Mouse (Mus musculus): ENCODE data around the gene Caln1. TPM values are rescaled to one million over a fixed set of nuclear protein-coding genes. Genes with fewer than 3 reads are reported as not detected.

Caln1 gene
- total and polyA plus RNA-seq, 2 experiments from 2014 or later, result not detected

DNA sequence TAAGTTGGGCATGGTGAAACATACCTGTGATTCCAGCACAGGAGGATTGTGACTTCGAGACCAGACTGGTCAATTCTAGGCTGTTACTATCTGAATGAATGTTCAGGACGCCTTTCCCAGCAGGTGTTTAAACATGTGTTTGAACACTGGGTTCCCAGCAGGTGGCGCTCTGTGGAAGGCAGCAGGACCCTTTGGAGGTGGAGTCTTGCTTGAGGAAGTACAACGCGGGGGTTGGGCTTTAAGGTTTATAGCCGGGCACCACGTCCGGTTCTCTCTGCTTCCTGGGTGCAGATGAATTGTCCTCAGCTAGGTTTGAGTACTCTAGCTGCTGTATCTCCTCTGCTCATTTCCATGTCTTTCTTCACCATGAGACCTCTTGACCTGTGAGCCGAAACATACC, 349.1 kb downstream of the Caln1 start:
- H3K4me3 ChIP-seq (ENCODE audit: low read depth, low read length), result no peak overlapping the region
- ATAC-seq (ENCODE audit: insufficient read depth, low read depth), result no peak
- H3K27me3 ChIP-seq (ENCODE audit: control insufficient read depth, insufficient read depth, low read length), result no peaks in the 10 kb centered on the region
- H3K27ac ChIP-seq (ENCODE audit: low read depth), result no peak overlapping the region
- no peaks in the 10 kb centered on the region for H3K36me3 ChIP-seq (replicated peaks; ENCODE audit: control insufficient read depth, insufficient read depth, low read length)
- no peaks in the 10 kb centered on the region for H3K4me1 ChIP-seq (ENCODE audit: control insufficient read depth, insufficient read depth)
- no peak for DNase-seq (ENCODE audit: low spot score)
- WGBS, result 50% methylated on average over 9 of the region's 9 CpGs
- no peak overlapping the region for H3K9ac ChIP-seq (replicated peaks; ENCODE audit: low read depth, low read length)
- no peak for TF ChIP-seq EP300 (IDR thresholded peaks at IDR 0.05; ENCODE audit: low read depth)
- TF ChIP-seq CTCF (IDR thresholded peaks at IDR 0.05; ENCODE audit: low read depth), result no peak
- H3K4me2 ChIP-seq (ENCODE audit: low read depth, low read length), result no peak overlapping the region
- no peaks in the 10 kb centered on the region for H3K9me3 ChIP-seq (replicated peaks; ENCODE audit: control insufficient read depth, low read length)

DNA sequence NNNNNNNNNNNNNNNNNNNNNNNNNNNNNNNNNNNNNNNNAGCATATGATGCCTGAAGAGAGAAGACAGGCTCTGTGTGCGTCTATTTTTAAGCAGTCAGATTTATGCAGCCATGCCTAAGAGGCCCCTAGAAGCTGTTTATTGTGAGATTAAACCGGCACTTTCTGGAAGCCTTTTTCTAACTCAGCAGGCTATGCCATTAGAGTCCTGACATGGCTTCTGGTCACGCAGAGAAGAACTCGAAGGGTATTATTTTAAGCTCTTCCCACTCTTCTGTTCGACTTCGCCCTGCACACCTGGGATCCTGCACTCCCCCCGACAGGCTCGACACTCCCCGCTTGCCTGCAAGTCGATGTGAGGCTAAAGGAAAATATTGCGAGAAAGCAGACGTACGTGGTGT, 372.9 kb downstream of the Caln1 start:
- DNase-seq (ENCODE audit: low spot score), result no peak
- Histone ChIP-seq H3K36me3 (replicated peaks; ENCODE audit: control insufficient read depth, insufficient read depth, low read length) (no peaks in the 10 kb centered on the region), H3K9ac (replicated peaks; ENCODE audit: low read depth, low read length) (no peak overlapping the region), H3K9me3 (replicated peaks; ENCODE audit: control insufficient read depth, low read length) (no peaks in the 10 kb centered on the region), H3K27me3 (ENCODE audit: control insufficient read depth, insufficient read depth, low read length) (no peaks in the 10 kb centered on the region), H3K4me3 (ENCODE audit: low read depth, low read length) (no peak overlapping the region), H3K4me1 (ENCODE audit: control insufficient read depth, insufficient read depth) (no peaks in the 10 kb centered on the region), H3K4me2 (ENCODE audit: low read depth, low read length) (no peak overlapping the region), H3K27ac (ENCODE audit: low read depth) (no peak overlapping the region)
- TF ChIP-seq CTCF (IDR thresholded peaks at IDR 0.05; ENCODE audit: low read depth), result no peak
- no peak for TF ChIP-seq EP300 (IDR thresholded peaks at IDR 0.05; ENCODE audit: low read depth)
- ATAC-seq (ENCODE audit: insufficient read depth, low read depth), result no peak
- 77% methylated on average over 13 of the region's 13 CpGs for WGBS

DNA sequence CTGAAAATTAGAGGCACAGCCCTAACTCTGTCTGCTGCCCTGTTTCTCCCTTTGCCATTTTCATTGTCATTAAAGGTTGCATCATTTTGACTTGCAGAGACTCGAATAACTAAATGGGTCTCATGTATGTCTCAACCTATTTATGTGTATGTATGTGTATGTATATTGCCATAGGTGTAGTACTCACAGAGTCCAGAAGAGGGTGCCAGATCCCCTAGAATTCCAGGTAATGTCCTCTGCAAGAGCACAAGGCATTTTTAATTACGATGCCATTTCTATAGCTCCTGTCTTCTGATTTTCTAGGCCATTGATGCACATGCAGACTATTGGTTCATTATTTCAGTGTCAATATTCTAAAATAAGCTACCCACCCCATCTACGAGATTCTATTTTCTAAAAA, 388.3 kb downstream of the Caln1 start:
- H3K27ac ChIP-seq (ENCODE audit: low read depth), result no peak overlapping the region
- 80% methylated on average over 3 of the region's 3 CpGs for WGBS
- no peak overlapping the region for H3K4me3 ChIP-seq (ENCODE audit: low read depth, low read length)
- no peak overlapping the region for H3K9ac ChIP-seq (replicated peaks; ENCODE audit: low read depth, low read length)
- TF ChIP-seq EP300 (IDR thresholded peaks at IDR 0.05; ENCODE audit: low read depth) (no peak), CTCF (IDR thresholded peaks at IDR 0.05; ENCODE audit: low read depth) (no peak)
- H3K4me1 ChIP-seq (ENCODE audit: control insufficient read depth, insufficient read depth), result no peaks in the 10 kb centered on the region
- H3K9me3 ChIP-seq (replicated peaks; ENCODE audit: control insufficient read depth, low read length), result peaks cover 5% of the 10 kb centered on the region; the same call in 1 of the 2 replicates
- no peaks in the 10 kb centered on the region for H3K27me3 ChIP-seq (ENCODE audit: control insufficient read depth, insufficient read depth, low read length)
- no peak overlapping the region for H3K4me2 ChIP-seq (ENCODE audit: low read depth, low read length)
- ATAC-seq (ENCODE audit: insufficient read depth, low read depth) (no peak), DNase-seq (ENCODE audit: low spot score) (no peak)
- H3K36me3 ChIP-seq (replicated peaks; ENCODE audit: control insufficient read depth, insufficient read depth, low read length), result no peaks in the 10 kb centered on the region

DNA sequence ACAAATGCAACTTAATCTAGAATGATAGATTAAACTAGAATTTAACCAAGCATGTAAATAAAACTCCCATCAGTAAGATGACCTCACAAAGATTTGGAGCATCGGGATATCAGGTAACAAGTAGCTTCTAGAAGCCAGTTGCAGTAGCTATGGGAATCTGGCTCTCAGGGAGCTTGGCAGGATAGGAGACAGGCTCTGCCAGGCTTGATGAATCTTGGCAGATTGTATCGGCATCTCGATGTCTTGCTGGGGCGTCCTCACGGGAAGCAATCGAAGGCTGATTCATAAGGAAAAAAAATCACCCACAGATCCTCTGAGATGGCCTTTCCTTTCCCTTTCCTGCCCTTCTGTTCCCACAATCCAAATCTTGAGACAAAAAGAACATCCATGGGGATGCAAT, 396.5 kb downstream of the Caln1 start:
- Histone ChIP-seq H3K27ac (ENCODE audit: low read depth) (no peak overlapping the region), H3K36me3 (replicated peaks; ENCODE audit: control insufficient read depth, insufficient read depth, low read length) (no peaks in the 10 kb centered on the region)
- no peak for DNase-seq (ENCODE audit: low spot score)

DNA sequence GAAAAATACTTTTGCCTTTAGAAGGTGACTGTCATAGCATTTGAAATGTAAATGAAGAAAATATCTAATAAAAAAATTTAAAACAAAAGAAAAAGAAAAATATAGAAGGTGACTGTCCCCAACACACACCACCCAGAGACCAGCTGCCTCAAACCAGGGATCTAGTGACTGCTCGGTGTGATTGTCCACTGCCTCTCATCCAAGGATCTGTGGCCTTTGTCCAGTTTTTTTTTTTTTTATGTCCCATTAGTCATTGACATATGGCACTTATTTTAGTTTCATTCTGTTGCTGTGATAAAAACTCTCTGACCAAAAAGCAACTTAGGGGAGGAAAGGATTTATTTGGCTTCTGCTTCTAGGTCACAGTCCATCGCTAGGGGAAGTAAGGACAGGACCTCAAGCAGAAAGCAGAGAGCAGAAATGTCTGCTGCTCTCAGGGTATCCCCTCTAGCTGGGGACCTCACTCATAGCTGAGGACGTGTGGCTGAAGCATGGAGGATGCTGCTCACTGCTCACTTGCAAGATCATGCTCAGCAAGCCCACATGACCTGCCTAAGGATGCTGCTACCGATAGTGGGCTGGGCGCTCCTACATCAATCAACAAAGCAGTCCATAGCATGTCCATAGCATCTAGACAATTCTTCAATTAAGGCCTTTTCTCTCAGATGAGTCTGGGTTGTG, 401.9 kb downstream of the Caln1 start:
- H3K4me2 ChIP-seq (ENCODE audit: low read depth, low read length), result no peak overlapping the region
- no peak overlapping the region for H3K9ac ChIP-seq (replicated peaks; ENCODE audit: low read depth, low read length)
- no peaks in the 10 kb centered on the region for H3K27me3 ChIP-seq (ENCODE audit: control insufficient read depth, insufficient read depth, low read length)
- H3K4me1 ChIP-seq (ENCODE audit: control insufficient read depth, insufficient read depth), result no peaks in the 10 kb centered on the region
- H3K4me3 ChIP-seq (ENCODE audit: low read depth, low read length), result no peak overlapping the region
- no peak for DNase-seq (ENCODE audit: low spot score)
- WGBS, result 69% methylated on average over 5 of the region's 5 CpGs
- H3K9me3 ChIP-seq (replicated peaks; ENCODE audit: control insufficient read depth, low read length), result peaks cover 10% of the 10 kb centered on the region; the same call in 1 of the 2 replicates
- H3K36me3 ChIP-seq (replicated peaks; ENCODE audit: control insufficient read depth, insufficient read depth, low read length), result no peaks in the 10 kb centered on the region
- H3K27ac ChIP-seq (ENCODE audit: low read depth), result no peak overlapping the region
- ATAC-seq (ENCODE audit: insufficient read depth, low read depth), result no peak
- TF ChIP-seq EP300 (IDR thresholded peaks at IDR 0.05; ENCODE audit: low read depth) (no peak), CTCF (IDR thresholded peaks at IDR 0.05; ENCODE audit: low read depth) (no peak)

More for the DNA sequence above, 396.5 kb downstream of the Caln1 start:
- no peak overlapping the region for H3K4me3 ChIP-seq (ENCODE audit: low read depth, low read length)
- peaks cover 10% of the 10 kb centered on the region; the same call in 1 of the 2 replicates for H3K9me3 ChIP-seq (replicated peaks; ENCODE audit: control insufficient read depth, low read length)
- no peaks in the 10 kb centered on the region for H3K27me3 ChIP-seq (ENCODE audit: control insufficient read depth, insufficient read depth, low read length)
- H3K4me1 ChIP-seq (ENCODE audit: control insufficient read depth, insufficient read depth), result no peaks in the 10 kb centered on the region
- no peak overlapping the region for H3K9ac ChIP-seq (replicated peaks; ENCODE audit: low read depth, low read length)
- no peak overlapping the region for H3K4me2 ChIP-seq (ENCODE audit: low read depth, low read length)
- WGBS, result 81% methylated on average over 6 of the region's 6 CpGs
- ATAC-seq (ENCODE audit: insufficient read depth, low read depth), result no peak
- TF ChIP-seq EP300 (IDR thresholded peaks at IDR 0.05; ENCODE audit: low read depth) (no peak), CTCF (IDR thresholded peaks at IDR 0.05; ENCODE audit: low read depth) (no peak)

DNA sequence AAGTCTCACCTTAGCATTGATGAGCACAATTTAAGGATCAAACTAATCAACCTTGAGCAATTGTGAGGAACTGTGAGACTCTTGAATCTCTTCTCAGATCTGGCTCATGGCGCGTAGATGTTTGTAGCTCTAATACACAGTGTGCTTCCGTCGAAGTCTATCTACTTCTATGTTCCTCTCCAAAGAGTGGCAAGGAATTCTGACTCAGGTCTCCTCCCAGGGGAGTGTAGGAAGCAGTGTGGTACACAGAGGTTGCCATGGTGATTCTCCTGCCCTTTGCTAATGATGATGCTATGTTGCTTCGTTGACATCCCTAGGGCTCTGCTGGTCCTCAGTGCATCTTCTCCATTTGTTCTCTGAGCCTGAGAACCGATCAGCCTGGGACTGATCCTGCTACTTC, 403.2 kb downstream of the Caln1 start:
- TF ChIP-seq EP300 (IDR thresholded peaks at IDR 0.05; ENCODE audit: low read depth) (no peak), CTCF (IDR thresholded peaks at IDR 0.05; ENCODE audit: low read depth) (no peak)
- H3K27ac ChIP-seq (ENCODE audit: low read depth), result no peak overlapping the region
- no peak overlapping the region for H3K9ac ChIP-seq (replicated peaks; ENCODE audit: low read depth, low read length)
- H3K36me3 ChIP-seq (replicated peaks; ENCODE audit: control insufficient read depth, insufficient read depth, low read length), result no peaks in the 10 kb centered on the region
- H3K4me2 ChIP-seq (ENCODE audit: low read depth, low read length), result no peak overlapping the region
- no peaks in the 10 kb centered on the region for H3K4me1 ChIP-seq (ENCODE audit: control insufficient read depth, insufficient read depth)
- ATAC-seq (ENCODE audit: insufficient read depth, low read depth) (no peak), DNase-seq (ENCODE audit: low spot score) (no peak)
- WGBS, result 83% methylated on average over 6 of the region's 6 CpGs
- peaks cover 6% of the 10 kb centered on the region; the same call in 1 of the 2 replicates for H3K9me3 ChIP-seq (replicated peaks; ENCODE audit: control insufficient read depth, low read length)
- no peak overlapping the region for H3K4me3 ChIP-seq (ENCODE audit: low read depth, low read length)
- no peaks in the 10 kb centered on the region for H3K27me3 ChIP-seq (ENCODE audit: control insufficient read depth, insufficient read depth, low read length)
